Mouse (Mus musculus): ENCODE measurements at regions not wholly inside any gene's neighbourhood (a gene's known extent, or its start where the extent isn't known, plus 50 kb on each side); places are given as distances from the start of the nearest gene placed in this dataset.

- DNase-seq (ENCODE audit: low spot score in 2 of 2), result peak in 1 of 2 experiments; percentile 6
These were observed 579.2 kb upstream of the Gm26657 start for GRCm38 (mm10) chr4:56160551-56161256.

GRCm38 (mm10) chr4:56157521-56158065 is 582.3 kb upstream of the Gm26657 start:
- DNase-seq (ENCODE audit: low spot score in 2 of 2), result no peak

GRCm38 (mm10) chr4:56150716-56151115 is 589.2 kb upstream of the Gm26657 start:
- DNase-seq (ENCODE audit: low spot score in 2 of 2), result no peak

- DNase-seq (ENCODE audit: low spot score in 2 of 2), result no peak
These were observed 596.0 kb upstream of the Gm26657 start for GRCm38 (mm10) chr4:56143827-56144226.

GRCm38 (mm10) chr4:56136837-56137236 is 603.0 kb upstream of the Gm26657 start:
- no peak for DNase-seq (ENCODE audit: low spot score in 2 of 2)

- DNase-seq (ENCODE audit: low spot score in 2 of 2), result no peak
These were observed 602.1 kb upstream of the Klf4 start for GRCm38 (mm10) chr4:56134350-56134749.

- DNase-seq (ENCODE audit: low spot score in 2 of 2), result peak in 1 of 2 experiments; percentile 31
These were observed 595.6 kb upstream of the Klf4 start for GRCm38 (mm10) chr4:56127730-56128482.

- no peak for DNase-seq (ENCODE audit: low spot score in 2 of 2)
These were observed 592.2 kb upstream of the Klf4 start for GRCm38 (mm10) chr4:56124515-56124914.

GRCm38 (mm10) chr4:56122198-56122597 is 589.9 kb upstream of the Klf4 start:
- no peak for DNase-seq (ENCODE audit: low spot score in 2 of 2)

- DNase-seq (ENCODE audit: low spot score in 2 of 2), result no peak
These were observed 589.4 kb upstream of the Klf4 start for GRCm38 (mm10) chr4:56121664-56122063.

- DNase-seq (ENCODE audit: low spot score in 2 of 2), result no peak
These were observed 588.1 kb upstream of the Klf4 start for GRCm38 (mm10) chr4:56120357-56120756.

- peak in 1 of 2 experiments; percentile 21 for DNase-seq (ENCODE audit: low spot score in 2 of 2)
These were observed 581.5 kb upstream of the Klf4 start for GRCm38 (mm10) chr4:56113701-56114196.

- peak in 1 of 2 experiments; percentile 31 for DNase-seq (ENCODE audit: low spot score in 2 of 2)
These were observed 580.9 kb upstream of the Klf4 start for GRCm38 (mm10) chr4:56112931-56113700.

GRCm38 (mm10) chr4:56106962-56107361 is 574.7 kb upstream of the Klf4 start:
- DNase-seq (ENCODE audit: low spot score in 2 of 2), result no peak

GRCm38 (mm10) chr4:56102314-56102713 is 570.0 kb upstream of the Klf4 start:
- DNase-seq (ENCODE audit: low spot score in 2 of 2), result no peak

- peak in 1 of 2 experiments; percentile 48 for DNase-seq (ENCODE audit: low spot score in 2 of 2)
These were observed 558.5 kb upstream of the Klf4 start for GRCm38 (mm10) chr4:56090796-56091195.

- peak in 1 of 2 experiments; percentile 54 for DNase-seq (ENCODE audit: low spot score in 2 of 2)
These were observed 556.4 kb upstream of the Klf4 start for GRCm38 (mm10) chr4:56088701-56089100.

GRCm38 (mm10) chr4:56086306-56086705 is 554.0 kb upstream of the Klf4 start:
- no peak for DNase-seq (ENCODE audit: low spot score in 2 of 2)

GRCm38 (mm10) chr4:56084205-56084604 is 551.9 kb upstream of the Klf4 start:
- no peak for DNase-seq (ENCODE audit: low spot score in 2 of 2)

GRCm38 (mm10) chr4:56082411-56082810 is 550.1 kb upstream of the Klf4 start:
- DNase-seq (ENCODE audit: low spot score in 2 of 2), result no peak

GRCm38 (mm10) chr4:56080960-56081359 is 548.7 kb upstream of the Klf4 start:
- DNase-seq (ENCODE audit: low spot score in 2 of 2), result no peak

All from cerebellum, postnatal 4 days (tissue).